Mouse (Mus musculus): ENCODE measurements at regions not wholly inside any gene's neighbourhood (a gene's known extent, or its start where the extent isn't known, plus 50 kb on each side); places are given as distances from the start of the nearest gene placed in this dataset.
A peak's percentile ranks its signal among the peaks of the same experiment; 100 is the strongest.

DNA sequence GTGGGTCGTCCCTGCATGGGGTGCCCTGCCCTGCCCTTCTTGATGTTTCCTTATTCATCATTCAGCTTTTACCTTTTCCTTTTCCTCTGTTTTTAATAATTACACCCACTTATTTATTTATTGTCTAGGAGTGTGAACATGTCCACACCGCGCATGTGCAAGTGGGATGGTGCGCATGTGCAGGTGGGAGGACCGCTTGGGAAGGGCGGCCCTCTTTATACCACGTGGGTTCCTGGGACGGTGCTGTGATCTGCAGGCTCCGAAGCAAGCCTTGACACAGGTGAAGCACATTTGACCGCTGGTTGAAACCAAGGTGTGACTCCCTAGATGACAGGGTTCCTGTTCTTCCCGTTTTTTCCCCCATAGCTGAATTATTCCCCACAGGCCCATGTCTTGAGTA is 60.0 kb downstream of the Syf2 start:
- Histone ChIP-seq H3K36me3 (ENCODE audit: control insufficient read depth, insufficient read depth, low read length) (no peaks in the 10 kb centered on the region), H3K27ac (ENCODE audit: control insufficient read depth, insufficient read depth, low read depth, low read length) (no peak overlapping the region), H3K4me1 (ENCODE audit: control insufficient read depth, insufficient read depth, low read length) (peaks cover 4% of the 10 kb centered on the region; the same call in 1 of the 2 replicates), H3K27me3 (ENCODE audit: control insufficient read depth, insufficient read depth, low read length) (no peaks in the 10 kb centered on the region), H3K4me3 (ENCODE audit: control insufficient read depth, low read depth, low read length) (peak overlapping the region; percentile 40)
- TF ChIP-seq CTCF (IDR thresholded peaks at IDR 0.05; ENCODE audit: control insufficient read depth, insufficient read depth, insufficient replicate concordance, low read depth, low read length) = no peak
- no peak for TF ChIP-seq POLR2A (IDR thresholded peaks at IDR 0.05; ENCODE audit: control insufficient read depth, low read depth, low read length)

DNA sequence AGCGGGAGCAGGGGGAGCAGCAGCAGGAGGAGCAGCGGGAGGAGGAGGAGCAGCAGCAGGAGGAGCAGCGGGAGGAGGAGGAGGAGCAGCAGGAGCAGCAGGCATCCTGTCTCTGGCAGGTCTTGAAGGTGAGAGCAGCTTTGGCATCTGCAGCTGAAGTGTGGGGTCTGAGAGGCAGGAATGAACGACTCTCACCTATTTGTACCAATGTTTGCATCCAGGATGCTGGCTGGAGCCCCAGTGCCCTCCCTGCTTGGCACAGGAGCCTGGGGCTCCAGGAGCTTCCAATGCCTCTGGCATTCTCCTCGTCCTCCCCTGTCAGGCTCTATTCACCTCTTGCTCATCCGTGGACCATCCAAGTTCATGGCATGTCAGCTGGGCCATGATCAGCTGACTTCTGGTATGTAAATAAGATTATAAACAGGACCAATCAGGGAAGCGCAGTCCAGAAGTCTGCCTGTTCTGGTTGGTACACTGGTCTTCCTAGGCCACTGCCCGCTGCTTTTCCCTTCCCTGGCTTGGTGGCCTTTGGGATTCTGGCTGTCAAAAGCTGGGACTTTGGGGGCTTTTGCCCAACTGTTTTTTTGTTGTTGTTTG is 62.9 kb downstream of the Syf2 start:
- H3K27me3 ChIP-seq (ENCODE audit: control insufficient read depth, insufficient read depth, low read length) = no peaks in the 10 kb centered on the region
- no peak overlapping the region for H3K4me3 ChIP-seq (ENCODE audit: control insufficient read depth, low read depth, low read length)
- TF ChIP-seq CTCF (IDR thresholded peaks at IDR 0.05; ENCODE audit: control insufficient read depth, insufficient read depth, insufficient replicate concordance, low read depth, low read length) (no peak), POLR2A (IDR thresholded peaks at IDR 0.05; ENCODE audit: control insufficient read depth, low read depth, low read length) (no peak)
- no peaks in the 10 kb centered on the region for H3K36me3 ChIP-seq (ENCODE audit: control insufficient read depth, insufficient read depth, low read length)
- H3K4me1 ChIP-seq (ENCODE audit: control insufficient read depth, insufficient read depth, low read length) = peaks cover 4% of the 10 kb centered on the region; the same call in 1 of the 2 replicates
- H3K27ac ChIP-seq (ENCODE audit: control insufficient read depth, insufficient read depth, low read depth, low read length) = no peak overlapping the region

DNA sequence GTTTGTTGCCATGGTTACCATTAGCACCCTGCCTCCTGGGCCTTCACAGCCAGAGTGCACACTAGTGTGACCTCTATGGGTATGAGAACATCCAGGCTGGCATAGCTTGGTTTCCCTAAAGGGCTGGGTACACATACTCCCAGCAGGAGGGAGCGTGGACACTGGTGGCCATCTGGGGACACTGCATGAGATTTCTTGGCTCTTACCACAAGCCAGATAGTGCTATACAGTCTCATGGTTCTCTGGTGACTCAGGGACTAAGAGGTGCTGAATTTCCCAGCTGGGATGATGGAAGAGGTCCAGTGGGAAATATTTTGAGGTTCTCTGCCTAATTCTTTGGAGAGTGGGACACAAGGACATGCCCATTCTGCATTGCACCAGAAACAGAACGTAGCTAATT is 63.5 kb downstream of the Syf2 start:
- no peak overlapping the region for H3K4me3 ChIP-seq (ENCODE audit: control insufficient read depth, low read depth, low read length)
- H3K36me3 ChIP-seq (ENCODE audit: control insufficient read depth, insufficient read depth, low read length) = no peaks in the 10 kb centered on the region
- peaks cover 4% of the 10 kb centered on the region; the same call in 1 of the 2 replicates for H3K4me1 ChIP-seq (ENCODE audit: control insufficient read depth, insufficient read depth, low read length)
- H3K27ac ChIP-seq (ENCODE audit: control insufficient read depth, insufficient read depth, low read depth, low read length) = no peak overlapping the region
- no peaks in the 10 kb centered on the region for H3K27me3 ChIP-seq (ENCODE audit: control insufficient read depth, insufficient read depth, low read length)
- TF ChIP-seq CTCF (IDR thresholded peaks at IDR 0.05; ENCODE audit: control insufficient read depth, insufficient read depth, insufficient replicate concordance, low read depth, low read length) (no peak), POLR2A (IDR thresholded peaks at IDR 0.05; ENCODE audit: control insufficient read depth, low read depth, low read length) (no peak)

DNA sequence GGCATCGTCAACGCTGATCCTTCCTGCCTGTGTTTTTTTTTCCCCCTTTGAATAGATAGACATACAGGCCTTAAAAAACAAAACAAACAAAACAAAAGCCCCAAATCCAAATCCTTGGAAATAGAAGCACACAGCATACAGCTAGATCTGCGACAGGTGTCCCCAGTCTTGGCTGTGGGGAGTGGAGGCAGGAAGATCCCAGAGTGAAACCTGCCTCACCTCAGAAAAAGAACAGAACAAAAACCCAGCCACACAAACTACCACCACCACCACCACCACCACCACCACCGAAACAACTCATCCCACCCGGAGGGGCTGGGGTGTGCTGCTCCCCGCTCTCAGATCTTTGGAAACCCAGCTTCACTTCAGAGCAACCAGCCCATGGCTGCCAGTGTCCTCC is 64.0 kb downstream of the Syf2 start:
- Histone ChIP-seq H3K36me3 (ENCODE audit: control insufficient read depth, insufficient read depth, low read length) (no peaks in the 10 kb centered on the region), H3K27ac (ENCODE audit: control insufficient read depth, insufficient read depth, low read depth, low read length) (no peak overlapping the region), H3K4me3 (ENCODE audit: control insufficient read depth, low read depth, low read length) (no peak overlapping the region), H3K27me3 (ENCODE audit: control insufficient read depth, insufficient read depth, low read length) (no peaks in the 10 kb centered on the region), H3K4me1 (ENCODE audit: control insufficient read depth, insufficient read depth, low read length) (peaks cover 4% of the 10 kb centered on the region; the same call in 1 of the 2 replicates)
- TF ChIP-seq POLR2A (IDR thresholded peaks at IDR 0.05; ENCODE audit: control insufficient read depth, low read depth, low read length) (no peak), CTCF (IDR thresholded peaks at IDR 0.05; ENCODE audit: control insufficient read depth, insufficient read depth, insufficient replicate concordance, low read depth, low read length) (no peak)

DNA sequence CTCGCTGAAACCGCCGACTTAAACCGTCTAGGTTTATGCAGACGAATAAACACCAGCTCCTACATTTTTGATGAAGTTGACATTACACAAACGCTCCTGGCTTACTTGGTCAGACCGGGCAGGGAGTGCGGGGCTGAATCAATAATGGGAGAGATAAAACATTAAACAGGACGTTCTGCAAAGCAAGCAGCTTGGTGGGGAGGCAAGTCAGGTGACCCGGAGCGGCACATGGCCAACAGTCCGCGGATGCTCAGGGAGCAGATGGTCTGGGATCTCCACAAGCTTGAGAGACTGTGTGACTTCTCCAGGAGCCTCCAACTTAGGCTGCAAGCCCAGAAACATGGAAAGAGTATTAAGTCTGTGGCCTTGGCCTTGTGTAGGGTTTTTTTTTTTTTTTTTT is 64.4 kb downstream of the Syf2 start:
- H3K27me3 ChIP-seq (ENCODE audit: control insufficient read depth, insufficient read depth, low read length) = no peaks in the 10 kb centered on the region
- no peak overlapping the region for H3K27ac ChIP-seq (ENCODE audit: control insufficient read depth, insufficient read depth, low read depth, low read length)
- H3K36me3 ChIP-seq (ENCODE audit: control insufficient read depth, insufficient read depth, low read length) = no peaks in the 10 kb centered on the region
- no peak overlapping the region for H3K4me3 ChIP-seq (ENCODE audit: control insufficient read depth, low read depth, low read length)
- H3K4me1 ChIP-seq (ENCODE audit: control insufficient read depth, insufficient read depth, low read length) = peaks cover 4% of the 10 kb centered on the region; the same call in 1 of the 2 replicates
- TF ChIP-seq POLR2A (IDR thresholded peaks at IDR 0.05; ENCODE audit: control insufficient read depth, low read depth, low read length) = no peak
- no peak for TF ChIP-seq CTCF (IDR thresholded peaks at IDR 0.05; ENCODE audit: control insufficient read depth, insufficient read depth, insufficient replicate concordance, low read depth, low read length)

DNA sequence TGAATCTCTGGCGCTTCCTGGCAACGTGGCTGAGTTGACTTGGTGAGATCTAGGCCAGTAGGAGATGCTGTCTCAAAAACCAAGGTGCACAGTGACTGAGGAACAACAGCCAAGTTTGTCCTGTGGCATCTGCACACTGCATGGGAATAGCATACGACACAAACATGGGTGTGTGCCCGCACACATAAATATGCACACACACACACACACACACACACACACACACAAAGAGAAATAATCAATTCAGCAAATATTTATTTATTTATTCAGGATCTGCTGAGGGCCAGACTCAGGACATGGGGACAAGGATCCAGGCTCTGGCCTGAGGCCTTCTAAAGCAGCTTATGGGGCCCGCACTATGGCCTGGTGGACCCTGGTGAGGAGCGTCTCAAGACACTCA is 65.4 kb downstream of the Syf2 start:
- Histone ChIP-seq H3K27ac (ENCODE audit: control insufficient read depth, insufficient read depth, low read depth, low read length) (no peak overlapping the region), H3K36me3 (ENCODE audit: control insufficient read depth, insufficient read depth, low read length) (no peaks in the 10 kb centered on the region), H3K27me3 (ENCODE audit: control insufficient read depth, insufficient read depth, low read length) (no peaks in the 10 kb centered on the region), H3K4me3 (ENCODE audit: control insufficient read depth, low read depth, low read length) (no peak overlapping the region), H3K4me1 (ENCODE audit: control insufficient read depth, insufficient read depth, low read length) (no peaks in the 10 kb centered on the region)
- TF ChIP-seq POLR2A (IDR thresholded peaks at IDR 0.05; ENCODE audit: control insufficient read depth, low read depth, low read length) (no peak), CTCF (IDR thresholded peaks at IDR 0.05; ENCODE audit: control insufficient read depth, insufficient read depth, insufficient replicate concordance, low read depth, low read length) (no peak)

DNA sequence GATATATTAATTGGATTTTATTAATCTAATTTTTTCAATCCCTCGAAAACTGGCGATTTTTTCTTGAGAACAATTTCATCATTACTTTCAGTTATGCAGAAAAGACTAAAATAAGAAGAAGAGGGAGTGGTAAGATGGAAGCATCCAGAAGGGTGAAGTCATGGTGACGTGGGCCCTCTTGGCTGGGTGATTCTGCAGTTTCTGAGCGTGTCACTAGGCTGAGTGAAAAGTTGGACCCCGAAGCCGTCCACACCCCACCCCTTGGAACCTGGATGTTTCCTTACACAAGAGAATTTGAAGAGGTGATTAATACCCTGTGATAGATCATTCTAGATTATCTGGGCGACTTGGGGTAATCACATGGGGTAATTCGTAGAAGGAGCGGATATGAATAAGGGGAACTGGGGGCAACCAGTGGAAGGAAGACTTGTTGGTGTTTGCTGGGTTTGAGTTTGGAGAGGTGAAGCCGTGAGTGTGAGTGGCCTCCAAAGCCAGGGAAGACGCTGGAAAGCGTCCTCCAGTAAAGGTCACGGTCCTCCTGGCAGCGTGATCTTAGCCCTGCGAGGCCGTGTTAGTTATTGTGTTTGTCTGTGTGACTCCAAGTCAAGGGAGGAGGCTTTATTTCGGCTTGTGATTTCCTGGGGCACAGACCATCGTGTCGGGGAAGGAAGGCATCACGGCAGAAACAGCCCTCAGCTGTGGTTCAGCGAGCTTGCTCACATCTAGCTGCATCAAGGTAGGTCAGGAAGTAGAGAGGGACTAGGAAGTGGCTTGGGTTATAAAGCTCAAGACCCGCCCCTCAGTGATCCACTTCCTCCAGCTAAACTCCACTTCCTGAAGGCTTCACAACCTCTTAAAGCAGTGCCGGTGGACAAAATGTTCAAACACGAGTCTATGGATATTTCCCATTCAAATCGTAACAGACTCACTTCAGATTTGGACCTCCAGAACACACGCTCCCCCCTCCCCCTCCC is 67.0 kb downstream of the Syf2 start:
- Histone ChIP-seq H3K4me1 (ENCODE audit: control insufficient read depth, insufficient read depth, low read length) (no peaks in the 10 kb centered on the region), H3K4me3 (ENCODE audit: control insufficient read depth, low read depth, low read length) (no peak overlapping the region), H3K36me3 (ENCODE audit: control insufficient read depth, insufficient read depth, low read length) (no peaks in the 10 kb centered on the region), H3K27me3 (ENCODE audit: control insufficient read depth, insufficient read depth, low read length) (no peaks in the 10 kb centered on the region), H3K27ac (ENCODE audit: control insufficient read depth, insufficient read depth, low read depth, low read length) (no peak overlapping the region)
- TF ChIP-seq POLR2A (IDR thresholded peaks at IDR 0.05; ENCODE audit: control insufficient read depth, low read depth, low read length) (no peak), CTCF (IDR thresholded peaks at IDR 0.05; ENCODE audit: control insufficient read depth, insufficient read depth, insufficient replicate concordance, low read depth, low read length) (no peak)

Measured in testis, adult 2 months (tissue).